In the genomic region with DNA sequence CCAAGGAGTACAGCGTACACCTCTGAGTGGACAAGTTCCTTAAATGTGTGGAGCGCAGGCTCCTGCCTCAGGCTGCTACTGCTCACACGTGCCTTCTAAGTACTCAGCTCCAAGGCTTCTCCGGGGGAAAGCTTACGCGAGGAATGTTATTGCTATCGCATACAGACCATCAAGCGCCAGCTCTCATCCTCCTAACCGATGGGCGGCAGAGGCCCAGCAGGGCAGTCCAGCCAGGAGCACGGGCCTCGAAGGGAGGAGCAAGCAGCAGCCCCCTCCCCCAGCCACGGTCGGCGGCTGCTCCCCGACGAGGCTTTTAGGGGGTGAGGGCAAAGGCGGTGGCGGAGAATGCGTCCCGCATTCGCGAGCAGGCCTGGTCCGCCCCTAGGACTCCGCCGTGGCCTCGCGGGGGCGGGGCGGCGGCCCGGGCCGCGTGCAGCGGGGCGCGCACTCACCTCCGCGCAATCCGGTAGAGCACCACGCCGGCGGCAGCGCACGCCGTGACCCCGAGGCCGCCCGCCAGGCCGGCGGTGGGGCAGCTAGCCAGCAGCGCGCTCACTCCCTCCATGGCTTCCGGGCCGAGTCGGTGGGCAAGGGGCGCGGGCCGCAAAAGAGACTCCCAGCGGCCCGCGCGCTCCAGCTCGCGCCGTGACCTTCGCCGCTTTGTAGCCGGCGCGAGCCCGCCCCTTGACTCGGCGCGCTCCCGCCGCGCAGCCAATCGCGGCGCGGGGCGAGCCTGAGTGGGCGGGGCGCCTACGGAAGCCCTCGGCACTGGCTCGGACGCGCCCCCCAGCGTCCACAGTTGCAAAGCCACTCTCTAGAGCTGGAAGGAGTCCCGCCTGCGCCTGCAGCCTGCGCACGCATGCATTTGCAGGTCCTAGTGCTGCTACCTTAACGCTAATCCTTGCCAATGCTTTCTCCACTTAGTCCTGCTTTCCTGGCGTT, we compare ENCODE assay signal across 8 mouse cellular contexts. TPM values are rescaled to one million over a fixed set of nuclear protein-coding genes. Genes with fewer than 3 reads are reported as not detected.
DNase-seq lines count a peak whose midpoint lies in the region; ATAC-seq and TF ChIP-seq lines count a peak whose summit lies in the region.

A gene (minus strand): TSS at position 662 of the 942 bp plus-strand sequence.

- peak; percentile 95 for DNase-seq in ES-CJ7 (ENCODE audit: low read depth, low spot score)
- peak; percentile 95 for DNase-seq in cerebellum, adult 11 months
- DNase-seq in heart, postnatal 25 days (ENCODE audit: low spot score) = peak; percentile 85
- DNase-seq in layer of hippocampus, adult 18-20 months (ENCODE audit: low spot score in 2 of 2) = peak; percentile 91 to 97
- peak; percentile 91 for DNase-seq in lung, adult 2 months
- peak; percentile 84 to 85 for DNase-seq in thymus, adult 18-20 months

- under 1% methylated on average over 96 of the region's 97 CpGs for WGBS in forebrain, embryonic 15.5 days
- 1% methylated on average over 93 of the region's 97 CpGs for WGBS in lung, adult 2 months

- no peaks in the 10 kb centered on the region for H3K27me3 ChIP-seq in forebrain, embryonic 15.5 days

- 0 out of 2 replicates have a peak, but pooled peaks have one; percentile 4 for TF ChIP-seq POLR2A in lung, adult 2 months (IDR thresholded peaks at IDR 0.05; ENCODE audit: borderline replicate concordance, extremely low read depth, low read depth, low read length)

- peak within 1 kb of the TSS; percentile 71 for H3K27ac ChIP-seq in forebrain, embryonic 15.5 days (replicated peaks)

- H3K4me1 ChIP-seq in forebrain, embryonic 15.5 days = peaks cover 51% of the 10 kb centered on the region
- peaks cover 11% of the 10 kb centered on the region for H3K4me1 ChIP-seq in lung, adult 2 months (ENCODE audit: control insufficient read depth, insufficient read depth, low read length)

- H3K36me3 ChIP-seq in forebrain, embryonic 15.5 days = 0 out of 2 replicates have a peak, but pooled peaks cover under 1% of the 10 kb centered on the region

- intact Hi-C loops in heart, postnatal 25 days (cut with DNase I) = loop anchor here (2.0 kb wide), 1 partner anchor 13 kb away; no protein-coding TSS in a partner anchor

- TF ChIP-seq CTCF in lung, adult 2 months (IDR thresholded peaks at IDR 0.05; ENCODE audit: insufficient read depth, low read length) = peak; percentile 43

- H3K9ac ChIP-seq in forebrain, embryonic 15.5 days (replicated peaks) = peak within 1 kb of the TSS; percentile 76

- no peaks in the 10 kb centered on the region for H3K9me3 ChIP-seq in forebrain, embryonic 15.5 days

- H3K4me2 ChIP-seq in forebrain, embryonic 15.5 days (replicated peaks) = peak within 1 kb of the TSS; percentile 77

- ATAC-seq in forebrain, embryonic 15.5 days (replicated peaks) = peak; percentile 87
- peak; percentile 91 for ATAC-seq in neutrophil, adult 5-6 weeks (ENCODE audit: extremely low read depth, insufficient number of reproducible peaks, low FRiP score, poor library complexity, severe bottlenecking)

- H3K4me3 ChIP-seq in forebrain, embryonic 15.5 days = peak within 1 kb of the TSS; percentile 60
- peak within 1 kb of the TSS; percentile 81 for H3K4me3 ChIP-seq in lung, adult 2 months (replicated peaks; ENCODE audit: extremely low read depth, low read depth, low read length)

RNA-seq across cellular contexts. Expression of the gene that starts here (rescaled TPM):
- polyA plus RNA-seq in forebrain, embryonic 15.5 days (2015; fragmentation: Nextera tagmentation; extraction: Ambion mirVana) = 39.8 and 40.8 TPM in 2 replicates
- 10 to 100 TPM; 82.3 to 89.7 TPM for total RNA-seq in heart, postnatal 25 days (2021)
- 10 to 100 TPM; 68.1 to 73.2 TPM for total RNA-seq in layer of hippocampus, adult 18-20 months (2021)
- polyA plus RNA-seq in lung, adult 2 months (2012; rRNA removed) = 34.0 TPM in 2 replicates
- total RNA-seq in neutrophil, adult 5-6 weeks (2017) = 5.8 and 6.6 TPM in 2 replicates

Comparison
In these comparisons a context has a peak if more than half of its experiments do, and no peak if none do; other contexts are left out.
1. Peak in every context shown above with its lines: DNase-seq, ATAC-seq, H3K4me3 ChIP-seq and H3K27ac ChIP-seq.